Mouse (Mus musculus): ENCODE measurements around the gene Bcan. TPM values are rescaled to one million over a fixed set of nuclear protein-coding genes. Genes with fewer than 3 reads are reported as not detected.
A peak's percentile ranks its signal among the peaks of the same experiment; 100 is the strongest.

The Bcan gene
- total and polyA plus RNA-seq, 2 experiments from 2014 or later, result 180 to 284 TPM

DNA sequence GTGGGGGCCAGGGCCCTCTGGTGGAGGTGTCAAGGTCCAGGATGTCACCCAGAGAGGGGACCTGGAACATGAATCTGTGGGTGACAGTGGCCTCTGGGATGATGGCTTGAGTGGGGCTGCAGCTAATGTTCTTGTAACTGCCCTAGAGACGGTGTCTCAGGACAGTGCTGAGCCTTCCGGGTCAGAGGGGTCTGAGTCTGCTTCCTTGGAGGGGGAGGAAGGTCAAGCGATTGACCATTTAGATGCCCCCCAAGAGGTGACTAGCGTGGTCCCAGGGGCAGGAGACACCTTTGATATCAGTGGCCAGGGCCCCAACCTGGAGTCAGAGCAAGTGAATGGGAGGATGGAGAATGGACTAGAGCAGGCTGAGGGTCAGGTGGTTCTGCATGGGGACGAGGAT is 20.5 kb downstream of the Bcan start:
- DNase-seq (ENCODE audit: low spot score), result no peak
- no peak overlapping the region for H3K9ac ChIP-seq (replicated peaks; ENCODE audit: low read length, poor library complexity, severe bottlenecking)
- H3K4me1 ChIP-seq (ENCODE audit: insufficient read depth, low read length), result peaks cover 14% of the 10 kb centered on the region; the same call in 1 of the 2 replicates
- no peak overlapping the region for H3K4me2 ChIP-seq (ENCODE audit: low read depth, low read length, poor library complexity, severe bottlenecking)
- H3K36me3 ChIP-seq (ENCODE audit: insufficient read depth, low read length), result peaks cover 4% of the 10 kb centered on the region; the same call in 1 of the 2 replicates
- no peak overlapping the region for H3K4me3 ChIP-seq (ENCODE audit: low read depth, low read length)
- TF ChIP-seq CTCF (IDR thresholded peaks at IDR 0.05), result no peak
- H3K27me3 ChIP-seq (ENCODE audit: insufficient read depth, low read length), result no peaks in the 10 kb centered on the region
- 0 out of 2 replicates have a peak, but pooled peaks have one; percentile 6 for ATAC-seq (ENCODE audit: low FRiP score)
- 88% methylated on average over 5 of the region's 5 CpGs for WGBS
- no peaks in the 10 kb centered on the region for H3K9me3 ChIP-seq (ENCODE audit: low read length)
- H3K27ac ChIP-seq (ENCODE audit: low read depth, low read length), result no peak overlapping the region

GRCm38 (mm10) chr3:87974381-87974987 is 25.5 kb downstream of the Bcan start:
- H3K9me3 ChIP-seq (ENCODE audit: low read length), result no peaks in the 10 kb centered on the region
- no peak overlapping the region for H3K4me3 ChIP-seq (ENCODE audit: low read depth, low read length)
- peak; percentile 72 for DNase-seq (ENCODE audit: low spot score)
- no peak for TF ChIP-seq CTCF (IDR thresholded peaks at IDR 0.05)
- H3K36me3 ChIP-seq (ENCODE audit: insufficient read depth, low read length), result peaks cover 4% of the 10 kb centered on the region; the same call in 1 of the 2 replicates
- 0 out of 2 replicates have a peak, but pooled peaks cover 3% of the 10 kb centered on the region for H3K4me1 ChIP-seq (ENCODE audit: insufficient read depth, low read length)
- WGBS, result 16% methylated on average over 12 of the region's 12 CpGs
- H3K27me3 ChIP-seq (ENCODE audit: insufficient read depth, low read length), result 0 out of 2 replicates have a peak, but pooled peaks cover 11% of the 10 kb centered on the region
- no peak overlapping the region for H3K27ac ChIP-seq (ENCODE audit: low read depth, low read length)
- ATAC-seq (ENCODE audit: low FRiP score), result peak; percentile 45; the same call in 1 of the 2 replicates
- H3K9ac ChIP-seq (replicated peaks; ENCODE audit: low read length, poor library complexity, severe bottlenecking), result no peak overlapping the region
- peak overlapping the region; percentile 92 for H3K4me2 ChIP-seq (ENCODE audit: low read depth, low read length, poor library complexity, severe bottlenecking)

DNA sequence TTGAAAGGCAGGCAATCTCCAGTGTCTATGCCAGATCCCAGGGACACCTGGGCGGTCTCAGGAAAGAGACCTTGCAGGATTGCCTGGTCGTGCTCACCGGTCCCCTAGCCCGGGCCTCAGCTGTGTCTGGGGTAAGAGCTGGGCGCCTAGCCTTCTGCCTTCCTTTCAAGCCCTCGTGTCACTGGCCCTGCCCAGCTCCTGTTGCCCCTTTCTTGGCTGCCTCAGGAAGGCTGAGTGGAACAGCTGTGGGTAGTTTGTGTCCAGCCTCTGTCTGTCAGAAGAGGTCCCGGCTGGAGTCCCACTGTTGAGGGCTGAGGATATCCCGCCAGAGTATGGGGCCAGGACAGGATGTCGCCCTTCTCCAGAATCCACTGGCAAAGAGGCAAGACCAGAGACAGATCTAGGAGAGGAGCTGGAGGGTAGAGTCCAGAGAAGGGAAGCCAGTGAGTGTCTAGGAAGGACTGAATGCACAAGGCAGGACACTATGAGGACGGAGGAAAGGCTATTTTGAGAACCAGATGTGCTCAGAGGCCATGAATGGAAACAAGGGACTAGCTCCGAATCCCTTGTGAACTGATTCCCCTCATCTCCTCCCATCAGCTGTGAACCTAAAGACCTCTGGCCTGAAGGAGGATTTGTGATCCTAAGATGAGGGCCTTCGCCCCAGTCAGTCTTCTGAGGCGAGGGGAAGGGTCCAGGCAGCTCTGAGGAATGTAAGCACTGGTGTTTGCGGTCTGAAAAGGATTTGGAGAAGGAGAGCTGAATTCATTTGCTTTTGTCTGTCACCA is 26.2 kb downstream of the Bcan start:
- 0 out of 2 replicates have a peak, but pooled peaks cover 3% of the 10 kb centered on the region for H3K4me1 ChIP-seq (ENCODE audit: insufficient read depth, low read length)
- H3K36me3 ChIP-seq (ENCODE audit: insufficient read depth, low read length), result peaks cover 4% of the 10 kb centered on the region; the same call in 1 of the 2 replicates
- H3K9me3 ChIP-seq (ENCODE audit: low read length), result no peaks in the 10 kb centered on the region
- 0 out of 2 replicates have a peak, but pooled peaks cover 11% of the 10 kb centered on the region for H3K27me3 ChIP-seq (ENCODE audit: insufficient read depth, low read length)
- WGBS, result 24% methylated on average over 14 of the region's 14 CpGs
- no peak for DNase-seq (ENCODE audit: low spot score)
- no peak for ATAC-seq (ENCODE audit: low FRiP score)
- H3K27ac ChIP-seq (ENCODE audit: low read depth, low read length), result peak overlapping the region; percentile 32; the same call in 1 of the 2 replicates
- H3K4me3 ChIP-seq (ENCODE audit: low read depth, low read length), result peak overlapping the region; percentile 48; the same call in 1 of the 2 replicates
- no peak overlapping the region for H3K9ac ChIP-seq (replicated peaks; ENCODE audit: low read length, poor library complexity, severe bottlenecking)
- peak overlapping the region; percentile 92 for H3K4me2 ChIP-seq (ENCODE audit: low read depth, low read length, poor library complexity, severe bottlenecking)
- TF ChIP-seq CTCF (IDR thresholded peaks at IDR 0.05), result no peak

DNA sequence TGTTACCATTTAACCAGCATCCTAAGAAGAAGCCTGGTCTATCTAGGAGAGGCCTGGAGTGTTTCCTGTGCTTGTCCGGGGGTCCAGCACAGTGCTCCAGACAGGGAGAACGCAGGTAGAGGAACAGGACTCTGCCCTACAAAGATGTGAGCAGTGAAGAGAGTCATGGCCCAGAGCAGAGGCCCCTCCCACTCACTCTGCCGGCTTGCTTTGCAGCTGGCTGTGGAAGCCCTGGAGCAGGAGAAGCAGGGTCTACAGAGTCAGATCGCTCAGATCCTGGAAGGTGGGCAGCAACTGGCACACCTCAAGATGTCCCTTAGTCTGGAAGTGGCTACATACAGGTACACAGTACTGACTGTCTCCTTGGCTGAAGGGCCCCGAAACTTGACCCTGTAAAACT is 27.3 kb downstream of the Bcan start:
- Histone ChIP-seq H3K27me3 (ENCODE audit: insufficient read depth, low read length) (0 out of 2 replicates have a peak, but pooled peaks cover 11% of the 10 kb centered on the region), H3K4me2 (ENCODE audit: low read depth, low read length, poor library complexity, severe bottlenecking) (peak overlapping the region; percentile 92), H3K27ac (ENCODE audit: low read depth, low read length) (no peak overlapping the region), H3K4me1 (ENCODE audit: insufficient read depth, low read length) (0 out of 2 replicates have a peak, but pooled peaks cover 3% of the 10 kb centered on the region), H3K36me3 (ENCODE audit: insufficient read depth, low read length) (peaks cover 4% of the 10 kb centered on the region; the same call in 1 of the 2 replicates), H3K4me3 (ENCODE audit: low read depth, low read length) (peak overlapping the region; percentile 48), H3K9ac (replicated peaks; ENCODE audit: low read length, poor library complexity, severe bottlenecking) (no peak overlapping the region; the same call in 1 of the 2 replicates), H3K9me3 (ENCODE audit: low read length) (no peaks in the 10 kb centered on the region)
- WGBS, result 23% methylated on average over 5 of the region's 5 CpGs
- TF ChIP-seq CTCF (IDR thresholded peaks at IDR 0.05), result no peak
- DNase-seq (ENCODE audit: low spot score) (no peak), ATAC-seq (ENCODE audit: low FRiP score) (no peak)

- Histone ChIP-seq H3K9ac (replicated peaks; ENCODE audit: low read length, poor library complexity, severe bottlenecking) (no peak overlapping the region; the same call in 1 of the 2 replicates), H3K4me3 (ENCODE audit: low read depth, low read length) (peak overlapping the region; percentile 48), H3K27me3 (ENCODE audit: insufficient read depth, low read length) (0 out of 2 replicates have a peak, but pooled peaks cover 11% of the 10 kb centered on the region), H3K36me3 (ENCODE audit: insufficient read depth, low read length) (peaks cover 4% of the 10 kb centered on the region; the same call in 1 of the 2 replicates), H3K9me3 (ENCODE audit: low read length) (no peaks in the 10 kb centered on the region), H3K4me1 (ENCODE audit: insufficient read depth, low read length) (0 out of 2 replicates have a peak, but pooled peaks cover 3% of the 10 kb centered on the region), H3K4me2 (ENCODE audit: low read depth, low read length, poor library complexity, severe bottlenecking) (peak overlapping the region; percentile 92), H3K27ac (ENCODE audit: low read depth, low read length) (no peak overlapping the region)
- no peak for TF ChIP-seq CTCF (IDR thresholded peaks at IDR 0.05)
- ATAC-seq (ENCODE audit: low FRiP score), result peak; percentile 48
- WGBS, result 11% methylated on average over 8 of the region's 8 CpGs
- DNase-seq (ENCODE audit: low spot score), result no peak
Observed at GRCm38 (mm10) chr3:87972203-87972664, 27.8 kb downstream of the Bcan start.

All from midbrain, postnatal 0 days (tissue).